Mouse (Mus musculus) limb, embryonic 11.5 days (tissue): ENCODE data around the gene Pmpca. TPM values are rescaled to one million over a fixed set of nuclear protein-coding genes. Genes with fewer than 3 reads are reported as not detected.
A peak's percentile ranks its signal among the peaks of the same experiment; 100 is the strongest.

ENCODE experiments used
- ATAC-seq: fragments of 200-750 bp; cut with Nextera tagmentation; 2 replicates; pipeline ENCODE4 v1.8.0; 2017; ENCODE audit warnings: low read depth; ENCODE audit not compliant: insufficient number of reproducible peaks, low FRiP score, low TSS enrichment
- DNase-seq: peaks from one replicate; pipeline ENCODE4 v3.0.0-alpha.2; 2015; ENCODE audit warnings: low spot score
- H3K27ac ChIP-seq: fragments of 300-500 bp; sonication (generic); replicated peaks from 2 replicates; pipeline ENCODE4 v1.5.1; 2014; ENCODE audit warnings: low read depth, mild to moderate bottlenecking, low read length
- H3K27me3 ChIP-seq: fragments of 300-500 bp; sonication (generic); 2 replicates; pipeline ENCODE4 v1.6.1; 2014; ENCODE audit warnings: mild to moderate bottlenecking, low read length, mixed read lengths; ENCODE audit not compliant: control insufficient read depth, insufficient read depth
- H3K36me3 ChIP-seq: fragments of 300-500 bp; sonication (generic); 2 replicates; pipeline ENCODE4 v1.6.1; 2014; ENCODE audit warnings: mild to moderate bottlenecking, low read length, moderate library complexity, mixed read lengths; ENCODE audit not compliant: control insufficient read depth, insufficient read depth
- H3K4me1 ChIP-seq: fragments of 300-500 bp; sonication (generic); 2 replicates; pipeline ENCODE4 v1.6.1; 2014; ENCODE audit warnings: low read length, mixed read lengths; ENCODE audit not compliant: control insufficient read depth, insufficient read depth
- H3K4me2 ChIP-seq: fragments of 300-500 bp; sonication (generic); 2 replicates; pipeline ENCODE4 v1.6.1; 2014; ENCODE audit warnings: low read depth, mild to moderate bottlenecking, moderate library complexity; ENCODE audit not compliant: severe bottlenecking
- H3K4me3 ChIP-seq: fragments of 300-500 bp; sonication (generic); 2 replicates; pipeline ENCODE4 v1.5.1; 2014; ENCODE audit warnings: low read depth, low read length
- H3K9ac ChIP-seq: fragments of 300-500 bp; sonication (generic); 2 replicates; pipeline ENCODE4 v1.6.1; 2014; ENCODE audit warnings: mild to moderate bottlenecking, low read length
- H3K9me3 ChIP-seq: fragments of 300-500 bp; sonication (generic); 2 replicates; pipeline ENCODE4 v1.6.1; 2016; ENCODE audit warnings: low read length; ENCODE audit not compliant: control insufficient read depth
- WGBS: fragments of 180-500 bp; shearing (Covaris S2); extraction: QIAGEN DNeasy Blood & Tissue Kit; methylation state at CpG from one replicate; pipeline ENCODE4 v1.1.7; 2014; 5-methylcytosine and 5-hydroxymethylcytosine counted together
- polyA plus RNA-seq: library from polyadenylated mRNA; unstranded; fragments of >200 nt; fragmentation: Nextera tagmentation; extraction: Ambion mirVana; gene quantifications from 2 replicates; pipeline ENCODE4 v1.2.1, GENCODE M21; 2014

Gene Pmpca
- 99.8 and 111 TPM in 2 replicates for polyA plus RNA-seq

GRCm38 (mm10) chr2:26389154-26389690 is at the start of gene Pmpca, which contains the start of gene Entr1:
Gene Pmpca, plus strand, starts transcription at chr2:26389339.
Gene Entr1, minus strand, starts transcription at chr2:26389316.
- Histone ChIP-seq H3K4me2 (peak within 1 kb of the TSS; percentile 94), H3K4me3 (peak within 1 kb of the TSS; percentile 86), H3K27ac (peak within 1 kb of the TSS; percentile 55; the same call in 1 of the 2 replicates), H3K36me3 (peaks cover 39% of the 10 kb centered on the region), H3K4me1 (peaks cover 2% of the 10 kb centered on the region; the same call in 1 of the 2 replicates), H3K9ac (peak within 1 kb of the TSS; percentile 91), H3K9me3 (no peaks in the 10 kb centered on the region), H3K27me3 (no peaks in the 10 kb centered on the region)
- DNase-seq (peak; percentile 86), ATAC-seq (peak; percentile 87)
- WGBS: under 1% methylated on average over 60 of the region's 60 CpGs

DNA sequence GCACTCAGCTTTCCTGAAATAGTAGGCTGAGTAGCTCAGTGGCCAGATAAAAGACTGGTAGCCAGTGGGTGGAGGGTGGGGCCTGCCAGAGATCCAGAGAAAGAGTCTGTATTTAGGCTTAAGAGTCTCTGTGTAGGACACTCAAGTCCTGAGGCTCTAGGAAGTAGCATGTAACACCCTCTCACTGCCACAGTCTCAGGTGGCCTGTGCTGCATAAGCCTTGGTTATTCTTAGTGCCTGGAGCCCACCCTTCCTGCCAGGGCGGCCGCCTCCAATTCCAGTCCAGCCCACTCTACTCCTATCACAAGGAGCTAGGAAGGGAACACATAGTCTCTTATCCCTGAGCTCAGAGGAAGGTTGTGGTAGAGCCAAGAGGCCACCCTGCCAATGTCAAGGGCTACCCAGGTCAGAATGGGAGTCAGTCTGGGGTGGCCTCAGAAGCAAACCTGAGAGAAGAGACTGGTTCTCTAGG is 47.6 kb upstream of the Pmpca start:
- Histone ChIP-seq H3K9ac (no peak overlapping the region), H3K27ac (no peak overlapping the region), H3K9me3 (no peaks in the 10 kb centered on the region), H3K4me1 (no peaks in the 10 kb centered on the region), H3K36me3 (peaks cover 13% of the 10 kb centered on the region), H3K4me3 (no peak overlapping the region), H3K4me2 (no peak overlapping the region), H3K27me3 (no peaks in the 10 kb centered on the region)
- DNase-seq (no peak), ATAC-seq (no peak)
- WGBS: 90% methylated on average over 2 of the region's 2 CpGs

DNA sequence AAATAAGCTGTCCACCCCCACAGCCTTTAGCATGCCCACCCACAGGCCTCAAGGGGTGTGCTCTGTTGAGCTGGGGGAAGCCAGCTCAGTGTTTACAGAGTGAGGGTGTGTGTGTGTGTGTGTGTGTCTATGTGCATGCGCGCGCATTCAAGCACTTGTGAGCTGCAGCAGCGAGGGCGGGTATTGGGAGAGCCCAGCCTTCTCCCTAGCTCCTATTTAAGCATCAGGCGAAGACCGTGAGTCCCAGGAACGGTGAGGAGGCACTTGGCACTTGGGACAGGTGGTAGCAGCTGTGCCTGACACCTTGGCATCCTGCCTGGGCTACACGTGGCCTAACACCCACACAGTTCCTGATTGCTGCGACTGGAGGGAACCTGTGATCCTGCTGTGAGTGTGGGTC is 47.1 kb upstream of the Pmpca start:
- ATAC-seq (no peak), DNase-seq (no peak)

GRCm38 (mm10) chr2:26342609-26343490 is 46.3 kb upstream of the Pmpca start:
- no peaks in the 10 kb centered on the region for H3K4me1 ChIP-seq
- peaks cover 13% of the 10 kb centered on the region for H3K36me3 ChIP-seq
- WGBS: 79% methylated on average over 11 of the region's 11 CpGs

More for the DNA sequence above, 47.1 kb upstream of the Pmpca start:
- Histone ChIP-seq H3K4me1 (no peaks in the 10 kb centered on the region), H3K27me3 (no peaks in the 10 kb centered on the region), H3K27ac (no peak overlapping the region), H3K36me3 (peaks cover 13% of the 10 kb centered on the region), H3K9ac (no peak overlapping the region), H3K9me3 (no peaks in the 10 kb centered on the region), H3K4me3 (no peak overlapping the region), H3K4me2 (no peak overlapping the region)
- WGBS: 89% methylated on average over 10 of the region's 10 CpGs

DNA sequence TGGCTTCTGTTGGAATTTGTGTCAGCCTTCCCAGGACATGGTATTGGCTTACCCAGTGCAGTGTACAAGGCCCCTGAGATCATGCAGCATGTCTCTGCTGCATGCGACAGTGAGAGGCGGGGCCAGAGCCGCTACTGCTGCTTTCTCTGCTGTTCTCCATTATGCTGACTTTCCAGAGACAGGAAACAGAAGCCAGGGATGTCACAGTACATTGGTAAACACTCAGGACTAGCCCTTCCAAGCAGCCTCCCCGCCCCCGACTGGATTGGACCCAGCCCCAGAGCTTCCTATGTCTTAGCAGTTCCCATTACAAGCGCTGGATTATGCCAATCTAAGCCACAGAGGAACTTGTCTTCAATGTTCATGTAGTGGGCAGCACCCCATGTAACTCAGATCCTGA is 40.9 kb upstream of the Pmpca start:
- DNase-seq (no peak), ATAC-seq (no peak)
- H3K27me3 ChIP-seq: no peaks in the 10 kb centered on the region
- H3K36me3 ChIP-seq: peaks cover 15% of the 10 kb centered on the region
- 74% methylated on average over 6 of the region's 6 CpGs for WGBS
- no peak overlapping the region for H3K9ac ChIP-seq
- H3K4me1 ChIP-seq: peaks cover 7% of the 10 kb centered on the region; the same call in 1 of the 2 replicates
- H3K4me3 ChIP-seq: no peak overlapping the region
- H3K9me3 ChIP-seq: no peaks in the 10 kb centered on the region
- H3K27ac ChIP-seq: no peak overlapping the region
- no peak overlapping the region for H3K4me2 ChIP-seq

More at GRCm38 (mm10) chr2:26342609-26343490, 46.3 kb upstream of the Pmpca start:
- no peaks in the 10 kb centered on the region for H3K9me3 ChIP-seq
- H3K4me3 ChIP-seq: no peak overlapping the region
- H3K27me3 ChIP-seq: no peaks in the 10 kb centered on the region
- ATAC-seq: no peak
- DNase-seq: no peak
- no peak overlapping the region for H3K27ac ChIP-seq
- H3K4me2 ChIP-seq: no peak overlapping the region
- no peak overlapping the region for H3K9ac ChIP-seq

GRCm38 (mm10) chr2:26351358-26352290 is 37.5 kb upstream of the Pmpca start, which contains the start of gene Dnlz:
Gene Dnlz, minus strand, starts transcription at chr2:26352110.
- Histone ChIP-seq H3K36me3 (peaks cover 13% of the 10 kb centered on the region), H3K27ac (no peak within 1 kb of the TSS; the same call in 1 of the 2 replicates), H3K4me1 (peaks cover 7% of the 10 kb centered on the region; the same call in 1 of the 2 replicates), H3K9ac (peak within 1 kb of the TSS; percentile 90), H3K27me3 (no peaks in the 10 kb centered on the region), H3K4me2 (peak within 1 kb of the TSS; percentile 96), H3K4me3 (peak within 1 kb of the TSS; percentile 81), H3K9me3 (no peaks in the 10 kb centered on the region)
- DNase-seq: peak; percentile 96
- peak; percentile 75 for ATAC-seq
- 3% methylated on average over 62 of the region's 62 CpGs for WGBS

- no peaks in the 10 kb centered on the region for H3K9me3 ChIP-seq
- peak; percentile 3; the same call in 1 of the 2 replicates for ATAC-seq
Observed at GRCm38 (mm10) chr2:26352291-26352910, 36.7 kb upstream of the Pmpca start.

More at GRCm38 (mm10) chr2:26352291-26352910, 36.7 kb upstream of the Pmpca start:
- Histone ChIP-seq H3K27me3 (no peaks in the 10 kb centered on the region), H3K9ac (peak overlapping the region; percentile 90), H3K27ac (no peak overlapping the region), H3K4me3 (peak overlapping the region; percentile 81), H3K4me1 (peaks cover 7% of the 10 kb centered on the region; the same call in 1 of the 2 replicates), H3K36me3 (peaks cover 13% of the 10 kb centered on the region), H3K4me2 (peak overlapping the region; percentile 96)
- WGBS: 3% methylated on average over 36 of the region's 36 CpGs
- no peak for DNase-seq
